Mouse (Mus musculus): ENCODE measurements around the gene Gm49405.
A peak's percentile ranks its signal among the peaks of the same experiment; 100 is the strongest.
"Not testable (repeated sequence)": the region's sequence is repeated elsewhere in the genome, so short reads cannot be mapped to it uniquely, and the experiment has no call there.

Gm49405 gene

GRCm38 (mm10) chr19:4000119-4000900 is at the start of gene Gm49405, which contains the start of gene Nudt8:
TSS of gene Gm49405 (plus strand) at chr19:4000626.
TSS of gene Nudt8 (plus strand) at chr19:4000580.
- peak; percentile 90 for DNase-seq (ENCODE audit: low read depth, low spot score)

- DNase-seq (ENCODE audit: low read depth, low spot score) = no peak
Observed at GRCm38 (mm10) chr19:3951461-3951860, 49.0 kb upstream of the Gm49405 start.

- no peak for DNase-seq (ENCODE audit: low read depth, low spot score)
Observed at GRCm38 (mm10) chr19:3952099-3952498, 48.3 kb upstream of the Gm49405 start.

GRCm38 (mm10) chr19:3955033-3955432 is 45.4 kb upstream of the Gm49405 start:
- DNase-seq (ENCODE audit: low read depth, low spot score) = no peak

- DNase-seq (ENCODE audit: low read depth, low spot score) = no peak
Observed at GRCm38 (mm10) chr19:3955804-3956203, 44.6 kb upstream of the Gm49405 start.

- not testable (repeated sequence) for DNase-seq (ENCODE audit: low read depth, low spot score)
Observed at GRCm38 (mm10) chr19:3957296-3958036, 43.0 kb upstream of the Gm49405 start.

GRCm38 (mm10) chr19:3958470-3958869 is 42.0 kb upstream of the Gm49405 start, which contains the start of gene Aldh3b3:
TSS of gene Aldh3b3 (plus strand) at chr19:3958645.
- no peak for DNase-seq (ENCODE audit: low read depth, low spot score)

GRCm38 (mm10) chr19:3959030-3959429 is 41.4 kb upstream of the Gm49405 start:
- no peak for DNase-seq (ENCODE audit: low read depth, low spot score)

- DNase-seq (ENCODE audit: low read depth, low spot score) = no peak
Observed at GRCm38 (mm10) chr19:3960211-3960610, 40.2 kb upstream of the Gm49405 start.

GRCm38 (mm10) chr19:3961805-3962204 is 38.6 kb upstream of the Gm49405 start:
- not testable (repeated sequence) for DNase-seq (ENCODE audit: low read depth, low spot score)

GRCm38 (mm10) chr19:3962469-3962868 is 38.0 kb upstream of the Gm49405 start:
- DNase-seq (ENCODE audit: low read depth, low spot score) = no peak

- no peak for DNase-seq (ENCODE audit: low read depth, low spot score)
Observed at GRCm38 (mm10) chr19:3964030-3964429, 36.4 kb upstream of the Gm49405 start.

GRCm38 (mm10) chr19:3966330-3967075 is 33.9 kb upstream of the Gm49405 start:
- DNase-seq (ENCODE audit: low read depth, low spot score) = no peak

GRCm38 (mm10) chr19:3967258-3967657 is 33.2 kb upstream of the Gm49405 start:
- no peak for DNase-seq (ENCODE audit: low read depth, low spot score)

GRCm38 (mm10) chr19:3972229-3972628 is 28.2 kb upstream of the Gm49405 start, which contains the start of gene Aldh3b2:
TSS of gene Aldh3b2 (plus strand) at chr19:3972328.
- no peak for DNase-seq (ENCODE audit: low read depth, low spot score)

- not testable (repeated sequence) for DNase-seq (ENCODE audit: low read depth, low spot score)
Observed at GRCm38 (mm10) chr19:3974608-3975007, 25.8 kb upstream of the Gm49405 start.

- no peak for DNase-seq (ENCODE audit: low read depth, low spot score)
Observed at GRCm38 (mm10) chr19:3975866-3976265, 24.6 kb upstream of the Gm49405 start.

GRCm38 (mm10) chr19:3980309-3980708 is 20.1 kb upstream of the Gm49405 start:
- DNase-seq (ENCODE audit: low read depth, low spot score) = peak; percentile 69

- no peak for DNase-seq (ENCODE audit: low read depth, low spot score)
Observed at GRCm38 (mm10) chr19:3980917-3981316, 19.5 kb upstream of the Gm49405 start.

- DNase-seq (ENCODE audit: low read depth, low spot score) = no peak
Observed at GRCm38 (mm10) chr19:3983527-3984200, 16.8 kb upstream of the Gm49405 start.

- no peak for DNase-seq (ENCODE audit: low read depth, low spot score)
Observed at GRCm38 (mm10) chr19:3985261-3985681, 15.2 kb upstream of the Gm49405 start.

Data from retina, adult 2 months (tissue).